Mouse (Mus musculus) stomach, postnatal 0 days (tissue): Measurements from ENCODE around the gene Mosmo. TPM values are rescaled to one million over a fixed set of nuclear protein-coding genes. Genes with fewer than 3 reads are reported as not detected.

Experiments used
- ATAC-seq: fragments of 200-750 bp; cut with Nextera tagmentation; 2 replicates; pipeline ENCODE4 v1.8.0; 2017; ENCODE audit not compliant: low FRiP score, low TSS enrichment
- DNase-seq: peaks from one replicate; pipeline ENCODE4 v3.0.0-alpha.2; 2016; ENCODE audit warnings: low spot score
- H3K27ac ChIP-seq: fragments of 300-500 bp; sonication (generic); replicated peaks from 2 replicates; pipeline ENCODE4 v1.5.1; 2014; ENCODE audit warnings: mild to moderate bottlenecking, control low read depth
- H3K27me3 ChIP-seq: fragments of 300-500 bp; sonication (generic); 2 replicates; pipeline ENCODE4 v1.6.1; 2014; ENCODE audit warnings: low read length; ENCODE audit not compliant: control insufficient read depth, insufficient read depth
- H3K36me3 ChIP-seq: fragments of 300-500 bp; sonication (generic); 2 replicates; pipeline ENCODE4 v1.6.1; 2014; ENCODE audit warnings: low read length, mixed read lengths; ENCODE audit not compliant: control insufficient read depth, insufficient read depth
- H3K4me1 ChIP-seq: fragments of 300-500 bp; sonication (generic); replicated peaks from 2 replicates; pipeline ENCODE4 v1.6.1; 2014; ENCODE audit warnings: antibody characterized with exemption; ENCODE audit not compliant: control insufficient read depth, insufficient read depth
- H3K4me2 ChIP-seq: fragments of 300-500 bp; sonication (generic); replicated peaks from 2 replicates; pipeline ENCODE4 v1.6.1; 2014; ENCODE audit warnings: low read depth, mild to moderate bottlenecking, control low read depth, moderate library complexity
- H3K4me3 ChIP-seq: fragments of 300-500 bp; sonication (generic); 2 replicates; pipeline ENCODE4 v1.5.1; 2014; ENCODE audit warnings: low read depth, low read length, control low read depth
- H3K9ac ChIP-seq: fragments of 300-500 bp; sonication (generic); 2 replicates; pipeline ENCODE4 v1.6.1; 2014; ENCODE audit warnings: mild to moderate bottlenecking, low read length, control low read depth, mixed read lengths
- H3K9me3 ChIP-seq: fragments of 300-500 bp; sonication (generic); 2 replicates; pipeline ENCODE4 v1.6.1; 2016; ENCODE audit warnings: low read length; ENCODE audit not compliant: control insufficient read depth
- CTCF ChIP-seq: IDR thresholded peaks from 2 replicates; pipeline ENCODE4 v1.5.1; 2016; ENCODE audit warnings: antibody characterized with exemption, low read depth, mild to moderate bottlenecking, moderate library complexity
- EP300 ChIP-seq: optimal IDR thresholded peaks from 2 replicates; pipeline ENCODE3; 2016; ENCODE audit warnings: antibody characterized with exemption
- WGBS: fragments of 180-500 bp; shearing (Covaris S2); extraction: QIAGEN DNeasy Blood & Tissue Kit; methylation state at CpG from one replicate; pipeline ENCODE4 v1.1.7; 2014; 5-methylcytosine and 5-hydroxymethylcytosine counted together
- polyA plus RNA-seq: library from polyadenylated mRNA; unstranded; fragments of >200 nt; fragmentation: Nextera tagmentation; extraction: Ambion mirVana; gene quantifications from 2 replicates; pipeline ENCODE4 v1.2.1, GENCODE M21; 2015

Gene Mosmo
- polyA plus RNA-seq, 1 experiment from 2014 or later: 6.9 TPM

GRCm38 (mm10) chr7:120693831-120694375, 16.5 kb downstream of the Mosmo start:
- Histone ChIP-seq H3K9me3 (no peaks in the 10 kb centered on the region), H3K4me2 (no peak overlapping the region), H3K4me3 (no peak overlapping the region), H3K27me3 (no peaks in the 10 kb centered on the region), H3K36me3 (no peaks in the 10 kb centered on the region), H3K9ac (no peak overlapping the region), H3K4me1 (no peaks in the 10 kb centered on the region), H3K27ac (no peak overlapping the region)
- TF ChIP-seq EP300 (no peak), CTCF (no peak)
- ATAC-seq: no peak
- 95% methylated on average over 5 of the region's 5 CpGs for WGBS
- no peak for DNase-seq

- H3K27me3 ChIP-seq: no peaks in the 10 kb centered on the region
- TF ChIP-seq CTCF (no peak), EP300 (no peak)
These were observed 17.8 kb downstream of the Mosmo start for GRCm38 (mm10) chr7:120695196-120695595.

GRCm38 (mm10) chr7:120695641-120696040, 18.2 kb downstream of the Mosmo start:
- no peak for TF ChIP-seq CTCF
- Histone ChIP-seq H3K27me3 (no peaks in the 10 kb centered on the region), H3K4me1 (no peaks in the 10 kb centered on the region), H3K4me3 (no peak overlapping the region), H3K27ac (no peak overlapping the region), H3K9me3 (no peaks in the 10 kb centered on the region), H3K4me2 (no peak overlapping the region), H3K9ac (no peak overlapping the region), H3K36me3 (no peaks in the 10 kb centered on the region)
- ATAC-seq: no peak
- no peak for DNase-seq
- 86% methylated on average over 1 of the region's 1 CpGs for WGBS

More at GRCm38 (mm10) chr7:120695196-120695595, 17.8 kb downstream of the Mosmo start:
- no peak for ATAC-seq
- Histone ChIP-seq H3K9ac (no peak overlapping the region), H3K36me3 (no peaks in the 10 kb centered on the region), H3K4me1 (no peaks in the 10 kb centered on the region), H3K27ac (no peak overlapping the region), H3K9me3 (no peaks in the 10 kb centered on the region), H3K4me3 (no peak overlapping the region), H3K4me2 (no peak overlapping the region)
- WGBS: 26% methylated on average over 6 of the region's 6 CpGs
- DNase-seq: no peak

- 91% methylated on average over 2 of the region's 2 CpGs for WGBS
These were observed 18.9 kb downstream of the Mosmo start for GRCm38 (mm10) chr7:120696331-120696730.

GRCm38 (mm10) chr7:120699586-120699985, 22.2 kb downstream of the Mosmo start:
- ATAC-seq: no peak
- TF ChIP-seq EP300 (no peak), CTCF (no peak)
- no peaks in the 10 kb centered on the region for H3K36me3 ChIP-seq

More at GRCm38 (mm10) chr7:120696331-120696730, 18.9 kb downstream of the Mosmo start:
- Histone ChIP-seq H3K4me1 (no peaks in the 10 kb centered on the region), H3K36me3 (no peaks in the 10 kb centered on the region), H3K9ac (no peak overlapping the region), H3K9me3 (no peaks in the 10 kb centered on the region), H3K4me2 (no peak overlapping the region), H3K27ac (no peak overlapping the region), H3K27me3 (no peaks in the 10 kb centered on the region), H3K4me3 (no peak overlapping the region)
- TF ChIP-seq CTCF (no peak), EP300 (no peak)
- no peak for DNase-seq
- ATAC-seq: no peak

GRCm38 (mm10) chr7:120703888-120704287, 26.5 kb downstream of the Mosmo start:
- no peak overlapping the region for H3K4me2 ChIP-seq
- WGBS: 47% methylated on average over 3 of the region's 3 CpGs
- no peaks in the 10 kb centered on the region for H3K4me1 ChIP-seq
- no peak overlapping the region for H3K4me3 ChIP-seq
- no peaks in the 10 kb centered on the region for H3K27me3 ChIP-seq
- TF ChIP-seq CTCF: no peak
- TF ChIP-seq EP300: no peak
- ATAC-seq (no peak), DNase-seq (no peak)
- no peak overlapping the region for H3K9ac ChIP-seq
- no peak overlapping the region for H3K27ac ChIP-seq
- no peaks in the 10 kb centered on the region for H3K9me3 ChIP-seq
- H3K36me3 ChIP-seq: no peaks in the 10 kb centered on the region

More at GRCm38 (mm10) chr7:120699586-120699985, 22.2 kb downstream of the Mosmo start:
- Histone ChIP-seq H3K27me3 (no peaks in the 10 kb centered on the region), H3K9ac (no peak overlapping the region), H3K4me3 (no peak overlapping the region), H3K9me3 (no peaks in the 10 kb centered on the region), H3K4me1 (no peaks in the 10 kb centered on the region), H3K27ac (no peak overlapping the region), H3K4me2 (no peak overlapping the region)
- WGBS: 88% methylated on average over 6 of the region's 6 CpGs
- DNase-seq: no peak
